Mouse (Mus musculus) C2C12 (cell line): ENCODE measurements around the gene Nrarp.

Source experiments
- CEBPB ChIP-seq: IDR thresholded peaks from one replicate; pipeline ENCODE4 v1.6.1; 2011; ENCODE audit warnings: low read depth, mild to moderate bottlenecking, control low read depth, moderate library complexity
- CTCF ChIP-seq: IDR thresholded peaks from one replicate; pipeline ENCODE4 v1.5.1; 2011; ENCODE audit not compliant: control insufficient read depth, insufficient read depth, insufficient read length
- FOSL1 ChIP-seq: IDR thresholded peaks from one replicate; pipeline ENCODE4 v1.8.0; 2011; ENCODE audit warnings: mild to moderate bottlenecking, low read length; ENCODE audit not compliant: poor library complexity, insufficient read depth, severe bottlenecking
- MAX ChIP-seq: IDR thresholded peaks from one replicate; pipeline ENCODE4 v1.6.1; 2011; ENCODE audit warnings: mild to moderate bottlenecking, control low read depth
- MYOD1 ChIP-seq: IDR thresholded peaks from one replicate; pipeline ENCODE4 v1.6.1; 2011; ENCODE audit warnings: low read depth; ENCODE audit not compliant: control insufficient read depth, insufficient read length
- MYOG ChIP-seq: IDR thresholded peaks from one replicate; pipeline ENCODE4 v1.6.1; 2011; ENCODE audit not compliant: control insufficient read depth, insufficient read length; ENCODE audit errors: extremely low read depth
- USF1 ChIP-seq: IDR thresholded peaks from one replicate; pipeline ENCODE4 v1.6.1; 2011; ENCODE audit warnings: low read depth, mild to moderate bottlenecking, control low read depth, moderate library complexity

DNA sequence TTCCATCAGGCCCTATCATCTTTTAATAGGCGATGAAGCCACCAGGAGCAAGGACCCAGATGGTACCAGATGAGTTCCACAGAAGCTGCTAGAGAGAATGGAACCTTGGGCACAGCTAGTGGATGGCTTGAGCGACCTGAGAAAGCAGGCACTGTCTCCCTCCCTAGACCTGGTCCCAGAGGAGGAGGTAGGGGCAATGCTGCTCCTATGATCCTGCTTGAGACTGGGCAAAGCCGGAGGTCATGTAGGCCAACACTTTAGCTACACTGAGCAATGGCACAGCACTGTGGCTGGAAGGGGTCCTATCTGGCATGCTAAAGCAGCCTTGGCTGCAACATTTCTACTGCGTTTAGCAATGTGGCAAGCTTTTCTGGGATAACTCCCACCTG, 4.9 kb upstream of the Nrarp start:
- TF ChIP-seq CTCF, result no peak
- no peak for TF ChIP-seq MYOG
- no peak for TF ChIP-seq USF1
- TF ChIP-seq MYOD1, result no peak
- no peak for TF ChIP-seq FOSL1
- no peak for TF ChIP-seq CEBPB
- TF ChIP-seq MAX, result no peak
